Mouse (Mus musculus) testis, adult 2 months (tissue): Measurements from ENCODE around the gene Heg1.

Source experiments
- CTCF ChIP-seq: fragments of 200-500 bp; IDR thresholded peaks from 2 replicates; pipeline ENCODE4 v1.5.1; 2012; ENCODE audit warnings: low read depth, mild to moderate bottlenecking, inconsistent platforms, low read length, moderate library complexity; ENCODE audit not compliant: control insufficient read depth, insufficient read depth, insufficient replicate concordance
- POLR2A ChIP-seq: fragments of 200-500 bp; IDR thresholded peaks from 2 replicates; pipeline ENCODE4 v1.6.1; 2012; ENCODE audit warnings: low read depth, mild to moderate bottlenecking, inconsistent platforms, low read length, moderate library complexity; ENCODE audit not compliant: control insufficient read depth

DNA sequence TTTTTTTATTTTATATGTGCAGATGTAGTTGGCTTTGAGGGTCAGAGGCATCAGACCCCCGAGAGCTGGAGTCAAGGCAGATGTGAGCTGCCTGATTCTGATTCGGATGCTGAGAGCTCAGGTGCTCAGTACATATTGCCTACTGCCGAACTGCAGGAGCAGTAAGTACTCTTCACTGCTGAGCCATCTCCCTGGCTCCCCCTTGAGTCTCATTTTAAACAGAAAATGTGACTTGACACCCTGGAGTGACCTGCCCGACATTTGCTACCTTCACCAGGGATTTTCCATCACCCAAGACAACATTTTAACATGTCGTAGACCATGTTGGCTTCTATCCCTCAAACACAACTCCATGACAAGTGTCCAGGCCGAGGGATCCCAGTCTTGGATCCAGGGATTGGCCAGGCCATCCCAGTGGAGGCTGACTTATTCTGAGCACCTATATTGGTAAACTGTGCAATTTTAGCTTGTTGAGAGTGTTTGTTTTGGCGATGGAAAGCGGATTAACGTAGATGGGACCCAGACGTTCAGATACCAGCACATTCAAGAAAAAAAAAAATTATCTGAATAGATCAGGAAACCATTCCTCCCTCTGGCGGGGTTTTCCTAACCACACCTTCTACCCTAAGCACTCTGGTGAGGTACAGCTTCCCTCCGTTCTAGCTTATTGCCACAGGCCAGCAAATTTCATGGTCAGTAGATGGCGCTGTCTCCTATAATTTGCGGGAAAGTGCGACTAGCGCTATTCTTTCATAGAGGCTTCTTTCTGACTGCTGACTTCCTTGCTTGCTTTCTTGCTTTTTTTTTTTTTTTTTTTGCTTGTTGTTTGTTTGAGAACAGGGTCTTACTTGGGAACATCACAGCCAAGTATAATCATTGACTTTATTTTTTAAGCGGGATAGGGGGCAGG is 136.4 kb downstream of the Heg1 start:
- TF ChIP-seq POLR2A: no peak
- peak; percentile 39; the same call in 1 of the 2 replicates for TF ChIP-seq CTCF
